Mouse (Mus musculus): ENCODE measurements around the gene Tex48.

Gene Tex48

GRCm38 (mm10) chr4:63594459-63595110 is 27.6 kb downstream of the Tex48 start:
- no peak for DNase-seq (ENCODE audit: low spot score)

DNA sequence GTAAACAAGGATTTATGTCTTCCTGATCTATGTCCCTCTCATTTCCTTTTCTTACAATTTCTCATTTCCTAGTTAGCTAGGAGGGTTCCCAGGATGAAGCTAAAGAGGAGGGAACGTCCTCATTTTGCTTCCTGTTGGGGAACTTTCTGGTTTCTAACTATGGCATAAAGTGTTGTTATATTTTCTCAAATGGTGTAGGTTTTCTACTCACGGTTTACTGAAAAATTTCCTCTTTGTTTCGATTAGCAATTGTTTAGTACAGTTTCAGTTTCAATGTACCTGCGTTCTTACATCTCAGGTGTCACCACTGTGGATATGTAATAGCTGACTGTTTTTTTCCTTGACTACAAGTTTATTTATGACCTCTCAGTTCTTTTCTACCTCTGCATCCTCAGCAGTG is 31.7 kb downstream of the Tex48 start:
- no peak for DNase-seq (ENCODE audit: low spot score)

DNA sequence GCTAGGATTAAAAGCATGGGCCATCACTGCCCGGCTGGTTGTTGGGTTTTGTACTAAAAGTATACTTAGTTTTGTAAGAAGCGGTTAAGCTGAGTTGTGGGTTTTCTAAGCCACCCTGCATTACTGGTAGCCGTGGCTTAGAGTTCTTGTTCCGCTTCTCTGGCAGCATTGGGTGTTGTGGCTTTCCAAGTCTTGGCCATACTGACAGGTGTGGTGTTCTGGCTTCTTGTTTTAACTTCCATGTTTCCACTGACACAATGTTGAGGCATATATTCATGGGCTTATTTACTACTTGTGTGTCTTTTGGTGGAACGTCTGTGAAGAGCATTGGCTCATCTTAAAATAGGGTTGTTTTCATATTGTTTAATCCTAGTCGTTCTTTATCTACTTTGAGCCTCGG is 32.2 kb downstream of the Tex48 start:
- no peak for DNase-seq (ENCODE audit: low spot score)

GRCm38 (mm10) chr4:63586240-63586639 is 36.0 kb downstream of the Tex48 start:
- DNase-seq (ENCODE audit: low spot score), result no peak

DNA sequence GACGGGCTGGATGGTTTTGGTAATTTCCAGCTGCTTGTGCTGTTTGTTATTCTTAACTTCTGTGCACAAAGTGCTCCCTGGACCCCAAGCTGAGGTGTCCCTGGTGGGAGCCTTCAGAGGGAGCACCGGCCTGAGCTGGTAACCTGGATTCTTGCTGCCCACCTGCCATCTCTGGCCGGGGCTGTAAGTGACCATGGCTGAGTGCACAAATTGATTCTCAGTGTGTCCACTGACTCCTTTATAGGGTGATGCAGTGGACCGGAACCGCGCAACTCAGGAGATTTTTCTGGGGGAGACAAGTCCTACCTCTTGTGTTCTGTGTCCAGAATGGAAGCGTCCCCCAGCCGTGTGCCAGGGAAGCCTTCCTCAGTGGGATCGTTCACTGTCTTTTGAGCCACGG is 37.0 kb downstream of the Tex48 start:
- DNase-seq (ENCODE audit: low spot score), result no peak

DNA sequence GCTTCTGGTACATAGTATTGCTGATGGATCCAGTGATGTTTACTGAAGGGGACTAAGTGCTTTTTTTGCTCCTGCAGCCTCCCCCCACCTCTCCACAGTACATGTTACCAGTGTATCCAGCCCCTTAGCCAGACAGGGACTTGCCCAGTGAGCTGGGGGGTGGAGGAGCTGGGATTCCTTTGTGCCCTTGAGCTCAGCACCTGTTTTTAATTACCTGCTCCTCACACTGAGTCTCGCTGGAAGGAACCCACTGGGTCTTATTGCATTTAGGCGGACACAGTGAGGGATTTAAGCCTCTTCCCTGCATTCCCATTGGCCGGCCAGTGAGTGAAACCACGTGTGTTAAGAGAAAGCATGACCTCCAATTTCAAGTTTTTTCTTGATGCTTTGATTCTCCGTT is 39.6 kb downstream of the Tex48 start:
- DNase-seq (ENCODE audit: low spot score), result no peak

DNA sequence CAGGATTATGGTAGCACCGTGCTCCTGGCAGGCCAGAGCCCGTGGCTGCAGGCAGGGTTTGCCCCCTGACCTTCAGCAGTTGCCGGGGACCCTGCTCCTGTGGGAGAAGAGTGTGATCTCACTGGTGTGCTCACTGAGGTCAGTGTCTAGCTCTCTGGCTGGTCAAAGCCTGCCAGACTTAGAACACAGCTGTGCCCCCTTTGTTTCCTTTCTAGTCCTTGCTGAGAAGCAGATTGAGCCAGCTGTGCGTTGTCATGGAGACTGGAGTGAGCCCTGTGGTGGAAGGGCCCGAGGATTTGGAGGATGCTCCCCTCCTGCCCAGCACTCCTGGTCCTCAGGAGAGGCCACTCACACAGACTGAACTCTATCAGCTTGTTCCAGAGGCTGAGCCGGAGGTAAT is 42.1 kb downstream of the Tex48 start:
- DNase-seq (ENCODE audit: low spot score), result no peak

GRCm38 (mm10) chr4:63579649-63580048 is 42.6 kb downstream of the Tex48 start:
- no peak for DNase-seq (ENCODE audit: low spot score)

GRCm38 (mm10) chr4:63572621-63573020 is 49.6 kb downstream of the Tex48 start:
- no peak for DNase-seq (ENCODE audit: low spot score)

GRCm38 (mm10) chr4:63570208-63570781 is 51.9 kb downstream of the Tex48 start:
- DNase-seq (ENCODE audit: low spot score), result no peak

DNA sequence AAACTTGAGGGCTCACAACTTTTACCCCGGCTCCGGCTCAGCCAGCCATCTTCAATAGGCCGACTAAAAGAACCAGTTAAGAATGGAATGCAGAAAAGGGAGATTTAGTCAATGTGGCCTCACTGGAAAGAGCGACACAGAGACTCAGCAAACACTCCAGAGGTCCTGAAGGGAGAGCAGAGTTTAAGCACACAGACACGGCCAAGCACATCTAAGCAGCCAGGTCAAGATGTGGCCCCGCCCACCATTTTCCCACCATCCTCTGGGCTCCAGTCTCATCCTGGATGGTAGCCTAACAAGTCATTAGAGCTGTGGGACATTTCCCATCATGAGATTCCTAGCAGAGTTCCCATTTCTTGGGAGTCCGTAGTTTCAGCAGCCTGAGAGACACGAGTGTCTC is 52.9 kb downstream of the Tex48 start:
- no peak for DNase-seq (ENCODE audit: low spot score)

DNA sequence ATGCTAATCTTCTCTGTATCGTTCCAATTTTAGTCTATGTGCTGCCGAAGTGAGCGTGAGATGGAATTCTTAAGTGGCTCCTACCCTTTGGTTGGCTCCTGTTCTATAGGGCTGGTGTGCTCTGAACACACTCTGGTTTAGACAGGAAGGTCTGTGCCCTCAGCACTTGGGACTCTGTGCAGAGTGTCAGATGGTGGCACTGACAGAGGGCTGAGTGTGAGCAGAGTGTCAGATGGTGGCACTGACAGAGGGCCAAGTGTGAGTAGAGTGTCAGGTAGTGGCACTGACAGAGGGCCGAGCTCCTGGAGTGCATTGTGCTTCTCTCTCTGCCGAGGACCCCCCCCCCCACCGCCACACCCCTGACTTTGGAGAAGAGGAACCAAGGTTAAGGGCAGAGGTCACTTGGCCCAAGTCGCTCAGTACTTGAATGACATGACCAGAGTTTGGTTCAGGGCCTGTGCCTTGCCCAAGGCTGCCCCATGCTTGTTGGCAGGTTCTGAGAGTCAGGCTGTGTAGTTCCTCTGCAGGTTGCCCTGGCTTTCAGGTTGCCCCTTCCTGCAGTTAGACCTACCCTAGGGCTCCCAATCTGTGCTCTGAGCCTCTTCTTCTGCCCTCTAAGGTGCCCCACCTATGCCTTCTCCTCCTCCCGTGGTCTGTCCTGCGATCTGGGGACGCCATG is 54.4 kb downstream of the Tex48 start:
- no peak for DNase-seq (ENCODE audit: low spot score)

DNA sequence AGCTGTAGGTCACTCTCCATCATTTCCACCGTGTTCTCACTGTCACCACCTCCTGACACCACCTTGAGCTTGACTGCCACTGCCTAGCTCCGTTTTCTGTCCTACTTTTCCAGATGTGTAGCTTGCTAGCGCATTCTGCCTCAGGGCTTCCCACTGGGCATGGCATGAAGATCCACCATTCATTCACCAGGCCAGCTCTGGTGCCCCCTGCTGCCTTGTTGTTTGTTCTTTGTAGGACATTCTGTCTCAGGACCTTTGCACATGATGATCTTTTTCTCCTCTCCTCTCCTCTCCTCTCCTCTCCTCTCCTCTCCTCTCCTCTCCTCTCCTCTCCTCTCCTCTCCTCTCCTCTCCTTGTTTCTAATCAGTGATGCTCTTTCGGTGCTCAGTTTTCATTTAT is 59.5 kb downstream of the Tex48 start:
- DNase-seq (ENCODE audit: low spot score), result no peak

DNA sequence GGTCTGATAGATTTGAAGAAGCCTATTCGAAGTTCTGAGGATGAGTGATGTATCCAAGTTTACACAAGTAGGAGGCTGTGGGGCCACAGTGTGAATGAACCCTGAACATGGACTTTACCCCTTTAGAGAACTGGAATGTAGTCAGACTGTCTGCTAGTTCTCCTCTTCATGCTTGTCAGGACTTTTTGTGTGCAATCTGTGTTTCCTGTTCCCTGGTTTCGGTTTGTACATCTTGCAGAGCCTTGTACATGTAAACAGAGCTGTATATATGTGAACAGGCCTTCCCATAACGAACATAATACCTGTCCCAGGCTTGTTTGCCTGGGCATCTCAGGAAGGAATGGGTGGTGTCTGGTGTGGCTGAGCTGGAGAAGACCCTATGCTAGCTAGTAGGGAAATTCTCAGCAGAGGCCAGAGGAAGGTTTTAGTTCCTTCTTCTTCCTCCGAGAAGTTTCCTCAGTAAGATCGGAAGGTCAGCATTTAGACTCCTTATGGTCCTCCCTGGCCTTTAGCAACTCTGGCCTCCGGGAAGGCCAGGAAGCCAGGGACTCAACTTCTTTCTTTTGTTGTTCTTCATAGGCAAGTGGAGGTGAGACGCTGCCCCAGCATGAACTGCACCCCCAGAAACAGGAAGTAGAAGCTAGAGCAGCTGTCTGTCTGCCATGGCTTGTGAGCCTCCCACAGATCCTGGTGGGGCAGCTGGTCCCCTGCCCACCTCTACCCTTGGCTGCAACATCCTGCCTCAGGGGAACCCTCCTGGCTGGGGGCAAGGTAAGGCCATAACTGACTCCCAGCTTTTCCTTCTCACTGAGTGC is 60.2 kb downstream of the Tex48 start:
- peak; percentile 56 for DNase-seq (ENCODE audit: low spot score)

DNA sequence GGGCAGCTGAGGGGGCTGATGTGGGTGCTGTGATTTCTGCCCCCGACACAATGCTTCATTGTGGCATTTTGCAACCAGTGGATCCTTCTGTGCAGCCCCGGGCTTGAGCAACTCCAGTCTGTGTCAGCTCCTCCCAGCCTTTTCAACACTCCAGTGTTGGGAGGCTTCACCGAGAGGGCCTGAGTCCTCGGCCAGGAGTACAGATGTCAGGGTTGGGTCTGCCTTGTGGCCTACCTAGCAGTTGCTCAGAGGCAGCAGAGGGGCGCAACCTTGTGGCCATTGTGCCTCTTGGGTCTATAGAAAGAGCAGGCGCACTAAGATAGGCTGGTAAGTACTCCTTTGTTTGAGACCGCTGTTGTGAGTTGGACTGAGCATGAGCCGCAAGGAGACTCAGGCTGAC is 62.1 kb downstream of the Tex48 start:
- DNase-seq (ENCODE audit: low spot score), result no peak

DNA sequence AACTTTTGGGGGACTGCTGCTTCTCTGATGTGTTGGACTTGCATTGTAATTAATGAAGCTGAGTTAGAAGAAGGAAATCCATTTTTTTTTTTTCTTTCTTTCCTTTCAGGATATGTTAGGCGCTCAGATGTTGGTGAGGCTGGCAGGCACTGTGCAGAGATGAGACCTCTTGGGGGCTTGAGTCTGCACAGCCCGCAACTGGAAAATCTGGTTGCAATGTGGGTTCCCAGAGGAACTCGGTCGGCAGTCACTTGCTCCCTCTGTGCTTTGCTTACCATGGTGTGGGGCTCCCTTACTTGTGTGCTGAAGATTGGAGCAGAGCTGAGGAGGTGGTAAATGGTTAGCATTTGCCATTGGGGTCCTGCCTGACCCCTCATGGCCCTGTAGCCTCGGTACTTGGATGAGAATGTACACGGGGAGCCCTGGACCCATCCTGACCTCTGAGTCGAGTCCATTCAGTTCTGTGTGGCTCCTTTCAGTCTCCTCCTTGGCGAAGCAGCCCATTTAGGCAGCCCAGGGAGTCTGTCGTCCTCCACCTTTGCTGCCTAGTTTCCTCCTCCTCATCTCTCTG is 63.0 kb downstream of the Tex48 start:
- no peak for DNase-seq (ENCODE audit: low spot score)

GRCm38 (mm10) chr4:63558407-63559081 is 63.7 kb downstream of the Tex48 start, which contains the start of gene Tmem268:
Tmem268 (plus strand) TSS chr4:63558781.
- peak; percentile 76 for DNase-seq (ENCODE audit: low spot score)

DNA sequence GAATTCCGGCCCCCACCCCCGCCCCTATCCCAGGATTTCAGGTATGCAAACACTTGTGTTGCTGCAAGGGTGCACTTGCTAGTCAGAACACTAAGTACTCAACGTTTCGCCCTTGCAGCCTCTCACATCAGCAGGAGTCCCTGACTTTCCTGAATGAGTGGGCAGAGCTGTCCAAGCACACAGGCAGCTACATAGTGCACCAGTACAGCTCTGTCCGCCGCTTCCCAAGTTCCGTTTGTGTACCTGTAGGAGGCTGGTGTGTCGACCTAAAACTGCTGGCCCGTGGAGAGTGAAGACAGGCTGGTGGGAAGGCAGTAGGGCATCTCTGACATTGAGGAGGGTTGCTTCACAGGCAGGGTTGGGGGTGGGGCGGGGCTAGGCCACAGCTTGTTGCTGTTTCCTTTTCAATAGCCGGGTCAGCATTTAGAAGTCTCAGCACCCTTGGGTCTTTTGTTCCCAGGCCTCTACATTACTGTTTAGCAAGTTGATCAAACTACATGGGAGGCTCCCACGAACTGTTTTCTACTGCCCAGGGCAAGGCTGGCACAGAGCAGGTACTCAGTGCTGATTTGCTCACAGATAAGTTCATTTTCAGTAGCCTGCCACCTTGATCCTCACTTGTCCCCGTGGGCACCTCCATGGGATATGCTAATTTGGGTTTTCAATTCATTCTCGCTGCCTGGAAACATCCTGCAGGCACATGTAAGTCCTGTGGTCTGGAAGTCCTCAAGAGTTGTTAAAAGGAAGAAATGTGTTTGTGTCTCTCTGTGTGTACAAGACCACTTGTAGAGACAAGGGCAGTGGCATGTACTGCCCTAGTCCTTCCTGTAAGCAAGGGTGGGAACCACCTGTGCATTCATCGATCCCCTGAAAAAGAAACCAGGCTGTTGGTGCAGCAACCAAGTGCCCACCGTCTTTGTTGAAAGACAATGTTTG is 64.8 kb downstream of the Tex48 start:
- no peak for DNase-seq (ENCODE audit: low spot score)

All from T-cell, adult 2 months (primary cell).